Mouse (Mus musculus) c-Kit-negative CD71-positive TER-119-positive erythroid progenitor cells, embryonic 14.5 days (primary cell): ENCODE measurements at regions not wholly inside any gene's neighbourhood (a gene's known extent, or its start where the extent isn't known, plus 50 kb on each side); places are given as distances from the start of the nearest gene placed in this dataset.

Source experiments
- DNase-seq: peaks from one replicate; pipeline ENCODE4 v3.0.0-alpha.2; 2013; ENCODE audit warnings: low read depth, low spot score

GRCm38 (mm10) chr17:4296521-4297155 is 600.6 kb upstream of the Nox3 start:
- no peak for DNase-seq

DNA sequence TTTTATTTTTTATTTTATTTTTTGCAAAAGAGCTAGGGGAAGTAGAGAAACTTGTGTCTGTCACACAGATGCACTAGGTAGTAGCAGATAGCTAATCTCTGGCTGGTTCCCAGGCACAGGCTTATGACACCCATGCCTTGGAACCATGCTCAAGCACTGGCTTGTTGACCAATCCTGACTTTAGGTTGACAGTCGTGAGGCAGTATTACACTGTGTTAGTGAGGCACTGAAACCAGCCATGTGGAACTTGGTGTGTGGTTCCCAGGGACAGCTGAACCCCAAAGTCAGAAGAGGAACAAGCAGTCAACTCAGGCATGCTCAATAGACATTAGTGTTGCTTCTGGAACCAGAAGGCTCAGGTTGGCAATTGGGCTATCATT is 601.1 kb upstream of the Nox3 start:
- no peak for DNase-seq

GRCm38 (mm10) chr17:4301142-4301853 is 605.2 kb upstream of the Nox3 start:
- no peak for DNase-seq

GRCm38 (mm10) chr17:4311785-4312379 is 615.8 kb upstream of the Nox3 start:
- DNase-seq, result no peak

DNA sequence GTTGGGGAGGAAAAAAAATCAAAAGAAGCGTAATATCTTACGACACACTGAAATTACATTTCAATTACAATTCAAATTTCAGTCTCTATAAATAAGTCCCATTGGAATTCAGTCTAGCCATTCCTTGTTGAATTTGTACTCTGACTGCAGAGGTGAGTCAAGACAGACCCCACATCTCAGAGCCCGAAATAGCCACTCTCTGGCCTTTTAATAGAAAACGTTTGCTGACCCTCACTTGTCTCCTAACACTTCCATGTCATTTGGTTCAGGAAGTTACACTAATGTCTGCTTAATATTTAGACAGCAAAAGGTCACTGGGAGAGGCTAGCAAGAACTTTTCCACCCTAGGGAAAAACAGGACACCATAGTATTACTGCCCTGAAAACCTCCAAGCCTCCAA is 623.1 kb upstream of the Nox3 start:
- no peak for DNase-seq

DNA sequence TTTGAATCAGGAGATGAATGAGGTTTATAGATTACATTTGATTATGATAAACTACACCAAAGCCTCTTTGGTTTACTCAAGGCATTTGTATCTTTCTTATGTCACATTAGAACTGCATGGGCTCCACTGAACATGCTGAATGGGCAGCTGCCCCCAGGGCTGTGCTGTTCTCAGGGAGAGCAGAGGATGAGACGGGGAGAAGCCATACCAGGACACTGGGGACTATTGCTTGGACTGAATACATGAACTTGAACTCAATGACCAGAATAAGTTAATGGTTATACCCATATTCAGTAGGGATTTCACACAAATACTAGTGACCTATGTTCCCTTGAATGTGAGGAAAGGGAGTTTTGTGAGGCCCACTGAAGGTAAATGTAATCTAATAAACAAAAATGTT is 632.7 kb upstream of the Nox3 start:
- no peak for DNase-seq

- no peak for DNase-seq
Observed at GRCm38 (mm10) chr17:4331650-4332049, 635.6 kb upstream of the Nox3 start.

- no peak for DNase-seq
Observed at GRCm38 (mm10) chr17:4333091-4333490, 637.0 kb upstream of the Nox3 start.

GRCm38 (mm10) chr17:4353018-4353417 is 641.1 kb upstream of the Arid1b start:
- no peak for DNase-seq

DNA sequence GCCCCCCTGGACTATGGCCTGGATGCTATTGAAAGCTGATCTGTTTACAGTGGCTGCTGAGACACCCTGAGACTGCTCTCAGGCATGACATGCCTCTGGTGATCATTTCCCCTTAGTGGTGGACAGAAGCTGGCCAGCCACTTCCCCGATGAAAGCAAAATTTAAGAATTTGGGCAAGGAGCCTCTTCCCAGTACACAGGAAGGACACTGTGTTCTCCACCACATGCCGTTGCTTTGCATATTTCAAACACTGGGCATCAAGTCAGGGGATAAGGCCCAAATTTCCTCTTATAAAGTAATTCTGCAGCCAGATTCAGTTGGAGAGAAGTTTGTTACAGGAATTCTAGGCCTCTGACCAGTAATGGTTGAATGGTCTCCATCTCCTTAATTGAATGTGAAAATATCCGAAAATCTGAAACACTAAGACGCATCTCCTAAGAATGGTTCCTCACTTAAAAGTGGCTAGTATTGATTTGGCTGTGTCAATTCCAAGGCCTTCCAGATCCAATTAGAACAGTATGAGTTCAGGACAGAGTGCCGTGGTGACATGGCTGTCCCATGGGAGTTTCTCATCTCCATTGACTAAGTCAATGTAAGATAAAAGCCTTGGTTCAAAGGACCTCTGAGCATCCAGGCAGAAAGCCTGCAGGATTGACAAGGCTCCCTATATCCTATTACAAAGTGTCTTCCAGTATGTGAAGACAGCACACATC is 638.5 kb upstream of the Arid1b start:
- no peak for DNase-seq

GRCm38 (mm10) chr17:4360413-4361320 is 633.5 kb upstream of the Arid1b start:
- no peak for DNase-seq

DNA sequence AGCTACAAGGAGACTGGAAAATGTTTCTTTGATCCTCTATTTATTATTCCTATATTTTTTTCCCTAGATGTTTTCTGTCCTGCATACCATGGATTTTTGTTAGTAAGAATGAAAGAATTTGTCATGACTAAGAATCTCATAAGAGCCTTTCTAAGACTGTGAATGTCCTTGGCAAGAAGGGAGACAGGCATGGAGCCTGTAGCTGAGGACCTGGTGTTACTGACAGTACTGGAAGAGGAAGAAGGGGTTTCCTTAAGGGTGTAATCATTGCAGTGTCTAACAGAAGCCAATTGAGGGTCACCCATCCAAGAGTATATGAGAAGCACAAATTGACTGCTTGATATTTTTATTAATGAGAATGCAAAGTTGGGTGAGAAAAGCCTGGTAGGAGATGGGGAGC is 628.3 kb upstream of the Arid1b start:
- DNase-seq, result no peak

DNA sequence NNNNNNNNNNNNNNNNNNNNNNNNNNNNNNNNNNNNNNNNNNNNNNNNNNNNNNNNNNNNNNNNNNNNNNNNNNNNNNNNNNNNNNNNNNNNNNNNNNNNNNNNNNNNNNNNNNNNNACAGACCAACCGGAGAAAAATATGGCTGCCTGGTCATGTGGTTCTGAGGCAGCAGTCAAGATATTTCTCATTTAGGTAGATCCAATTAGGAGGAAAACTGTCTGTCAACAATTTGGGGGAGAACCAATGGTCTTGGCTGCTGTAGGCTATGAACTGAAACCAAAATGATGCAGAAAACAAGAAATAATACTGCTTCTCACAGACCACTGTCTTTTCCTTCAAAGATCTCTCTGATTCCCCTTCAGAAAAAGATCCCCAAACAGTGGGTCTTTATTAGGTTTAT is 613.7 kb upstream of the Arid1b start:
- no peak for DNase-seq

- no peak for DNase-seq
Observed at GRCm38 (mm10) chr17:4380873-4381272, 613.3 kb upstream of the Arid1b start.

GRCm38 (mm10) chr17:4381896-4382685 is 612.0 kb upstream of the Arid1b start:
- no peak for DNase-seq

GRCm38 (mm10) chr17:4382716-4383115 is 611.4 kb upstream of the Arid1b start:
- no peak for DNase-seq

- no peak for DNase-seq
Observed at GRCm38 (mm10) chr17:4387616-4388015, 606.5 kb upstream of the Arid1b start.

DNA sequence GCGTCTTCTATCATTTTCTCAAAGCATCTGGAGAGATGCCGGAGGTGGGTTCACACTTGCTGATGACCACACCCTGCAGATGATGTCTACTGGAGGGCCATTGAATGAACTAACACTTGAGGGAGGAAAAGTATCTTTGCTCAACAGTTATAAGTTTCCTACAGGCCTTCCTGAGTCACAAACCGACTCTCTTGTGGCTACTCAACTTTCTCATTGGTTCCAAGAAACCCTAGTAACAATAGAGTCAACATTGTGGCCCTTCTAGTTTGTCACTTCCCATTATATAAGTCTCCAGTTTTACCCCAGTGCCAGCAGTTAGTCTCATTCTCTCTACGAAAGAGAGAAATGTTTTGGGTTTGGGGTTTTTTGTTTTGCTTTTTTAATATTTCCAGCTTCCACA is 604.1 kb upstream of the Arid1b start:
- DNase-seq, result no peak

- no peak for DNase-seq
Observed at GRCm38 (mm10) chr17:4390577-4390976, 603.6 kb upstream of the Arid1b start.

DNA sequence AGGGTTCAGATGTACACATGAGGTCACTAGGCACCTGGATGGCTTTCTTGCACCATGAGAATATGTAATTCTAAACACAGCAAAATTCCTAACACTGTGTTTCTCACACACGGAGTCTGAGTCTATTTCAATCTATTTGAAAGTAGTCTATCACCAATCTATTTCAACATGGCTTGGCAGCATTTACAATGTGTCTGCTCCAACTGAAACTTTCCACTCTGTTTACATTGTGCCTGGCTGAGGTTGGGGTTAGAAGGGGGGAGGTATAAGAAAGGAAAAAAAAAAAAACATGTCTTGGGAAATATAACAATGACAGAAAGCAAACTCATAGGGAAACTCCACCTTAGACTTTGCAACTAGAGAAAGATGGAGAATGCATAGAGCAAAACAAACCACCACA is 602.9 kb upstream of the Arid1b start:
- no peak for DNase-seq

DNA sequence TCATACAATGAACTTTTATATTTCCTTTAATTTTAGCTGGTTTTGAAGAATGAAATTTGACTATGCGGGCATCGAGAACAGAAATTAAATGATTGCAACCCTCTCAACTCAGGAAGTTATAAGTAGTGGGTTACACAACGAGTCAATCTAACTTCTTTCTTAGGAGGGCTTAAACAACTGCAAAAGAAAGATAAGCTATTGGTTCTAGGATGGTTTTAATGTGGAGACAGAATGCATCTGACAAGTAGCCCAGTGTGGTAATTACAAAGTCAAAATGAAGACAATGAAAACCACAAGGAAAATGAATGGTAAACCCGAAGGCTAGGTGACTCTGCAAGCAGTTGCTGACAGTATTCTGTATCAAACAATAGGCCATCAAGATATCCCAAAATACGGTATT is 598.0 kb upstream of the Arid1b start:
- DNase-seq, result no peak
